Mouse (Mus musculus): Measurements from ENCODE around the gene Rpusd1. TPM values are rescaled to one million over a fixed set of nuclear protein-coding genes. Genes with fewer than 3 reads are reported as not detected.

Gene Rpusd1
- 10.1 and 10.2 TPM in 2 replicates for polyA plus RNA-seq (2012; ENCODE audit: insufficient read depth, insufficient read length, missing spikeins)

GRCm38 (mm10) chr17:25727265-25728008 is at the start of gene Rpusd1, which contains the start of gene Chtf18:
TSS of gene Rpusd1 (plus strand) at chr17:25727670.
TSS of gene Chtf18 (minus strand) at chr17:25727419.
- no peak for TF ChIP-seq CTCF (IDR thresholded peaks at IDR 0.05; ENCODE audit: low read depth, low read length)
- no peak for TF ChIP-seq POLR2A (IDR thresholded peaks at IDR 0.05; ENCODE audit: borderline replicate concordance, low read depth, low read length)
- Histone ChIP-seq H3K4me1 (ENCODE audit: control insufficient read depth, insufficient read depth, low read length) (peaks cover 4% of the 10 kb centered on the region; the same call in 1 of the 2 replicates), H3K4me3 (ENCODE audit: insufficient read depth, low read length) (peak within 1 kb of the TSS; percentile 96), H3K27ac (ENCODE audit: insufficient read depth, low read depth, low read length) (no peak within 1 kb of the TSS)

GRCm38 (mm10) chr17:25677969-25678368 is 49.5 kb upstream of the Rpusd1 start:
- no peak overlapping the region for H3K27ac ChIP-seq (ENCODE audit: insufficient read depth, low read depth, low read length)
- H3K4me1 ChIP-seq (ENCODE audit: control insufficient read depth, insufficient read depth, low read length) = peaks cover 10% of the 10 kb centered on the region
- TF ChIP-seq CTCF (IDR thresholded peaks at IDR 0.05; ENCODE audit: low read depth, low read length) = no peak
- no peak for TF ChIP-seq POLR2A (IDR thresholded peaks at IDR 0.05; ENCODE audit: borderline replicate concordance, low read depth, low read length)
- no peak overlapping the region for H3K4me3 ChIP-seq (ENCODE audit: insufficient read depth, low read length)

GRCm38 (mm10) chr17:25679818-25680217 is 47.7 kb upstream of the Rpusd1 start:
- no peak for TF ChIP-seq POLR2A (IDR thresholded peaks at IDR 0.05; ENCODE audit: borderline replicate concordance, low read depth, low read length)
- no peak for TF ChIP-seq CTCF (IDR thresholded peaks at IDR 0.05; ENCODE audit: low read depth, low read length)
- H3K4me1 ChIP-seq (ENCODE audit: control insufficient read depth, insufficient read depth, low read length) = peaks cover 10% of the 10 kb centered on the region
- no peak overlapping the region for H3K27ac ChIP-seq (ENCODE audit: insufficient read depth, low read depth, low read length)
- H3K4me3 ChIP-seq (ENCODE audit: insufficient read depth, low read length) = no peak overlapping the region

GRCm38 (mm10) chr17:25681636-25682035 is 45.8 kb upstream of the Rpusd1 start:
- peaks cover 10% of the 10 kb centered on the region for H3K4me1 ChIP-seq (ENCODE audit: control insufficient read depth, insufficient read depth, low read length)
- TF ChIP-seq POLR2A (IDR thresholded peaks at IDR 0.05; ENCODE audit: borderline replicate concordance, low read depth, low read length) = no peak
- TF ChIP-seq CTCF (IDR thresholded peaks at IDR 0.05; ENCODE audit: low read depth, low read length) = no peak
- H3K27ac ChIP-seq (ENCODE audit: insufficient read depth, low read depth, low read length) = no peak overlapping the region

GRCm38 (mm10) chr17:25686323-25686722 is 41.1 kb upstream of the Rpusd1 start:
- TF ChIP-seq CTCF (IDR thresholded peaks at IDR 0.05; ENCODE audit: low read depth, low read length) = no peak
- no peak for TF ChIP-seq POLR2A (IDR thresholded peaks at IDR 0.05; ENCODE audit: borderline replicate concordance, low read depth, low read length)
- Histone ChIP-seq H3K27ac (ENCODE audit: insufficient read depth, low read depth, low read length) (no peak overlapping the region), H3K4me1 (ENCODE audit: control insufficient read depth, insufficient read depth, low read length) (peaks cover 6% of the 10 kb centered on the region), H3K4me3 (ENCODE audit: insufficient read depth, low read length) (no peak overlapping the region)

More at GRCm38 (mm10) chr17:25681636-25682035, 45.8 kb upstream of the Rpusd1 start:
- no peak overlapping the region for H3K4me3 ChIP-seq (ENCODE audit: insufficient read depth, low read length)

- no peak for TF ChIP-seq POLR2A (IDR thresholded peaks at IDR 0.05; ENCODE audit: borderline replicate concordance, low read depth, low read length)
- TF ChIP-seq CTCF (IDR thresholded peaks at IDR 0.05; ENCODE audit: low read depth, low read length) = no peak
Observed at GRCm38 (mm10) chr17:25688922-25689321, 38.5 kb upstream of the Rpusd1 start.

GRCm38 (mm10) chr17:25696263-25696662 is 31.2 kb upstream of the Rpusd1 start:
- Histone ChIP-seq H3K4me1 (ENCODE audit: control insufficient read depth, insufficient read depth, low read length) (no peaks in the 10 kb centered on the region), H3K4me3 (ENCODE audit: insufficient read depth, low read length) (no peak overlapping the region)
- TF ChIP-seq CTCF (IDR thresholded peaks at IDR 0.05; ENCODE audit: low read depth, low read length) (no peak), POLR2A (IDR thresholded peaks at IDR 0.05; ENCODE audit: borderline replicate concordance, low read depth, low read length) (no peak)

More at GRCm38 (mm10) chr17:25688922-25689321, 38.5 kb upstream of the Rpusd1 start:
- no peak overlapping the region for H3K4me3 ChIP-seq (ENCODE audit: insufficient read depth, low read length)
- H3K4me1 ChIP-seq (ENCODE audit: control insufficient read depth, insufficient read depth, low read length) = no peaks in the 10 kb centered on the region
- no peak overlapping the region for H3K27ac ChIP-seq (ENCODE audit: insufficient read depth, low read depth, low read length)

GRCm38 (mm10) chr17:25698446-25698845 is 29.0 kb upstream of the Rpusd1 start:
- TF ChIP-seq CTCF (IDR thresholded peaks at IDR 0.05; ENCODE audit: low read depth, low read length) (peak; percentile 68), POLR2A (IDR thresholded peaks at IDR 0.05; ENCODE audit: borderline replicate concordance, low read depth, low read length) (no peak)
- no peak overlapping the region for H3K27ac ChIP-seq (ENCODE audit: insufficient read depth, low read depth, low read length)
- no peak overlapping the region for H3K4me3 ChIP-seq (ENCODE audit: insufficient read depth, low read length)
- no peaks in the 10 kb centered on the region for H3K4me1 ChIP-seq (ENCODE audit: control insufficient read depth, insufficient read depth, low read length)

More at GRCm38 (mm10) chr17:25696263-25696662, 31.2 kb upstream of the Rpusd1 start:
- H3K27ac ChIP-seq (ENCODE audit: insufficient read depth, low read depth, low read length) = no peak overlapping the region

GRCm38 (mm10) chr17:25700863-25701496 is 26.5 kb upstream of the Rpusd1 start:
- H3K4me1 ChIP-seq (ENCODE audit: control insufficient read depth, insufficient read depth, low read length) = no peaks in the 10 kb centered on the region
- no peak overlapping the region for H3K27ac ChIP-seq (ENCODE audit: insufficient read depth, low read depth, low read length)
- H3K4me3 ChIP-seq (ENCODE audit: insufficient read depth, low read length) = no peak overlapping the region
- TF ChIP-seq POLR2A (IDR thresholded peaks at IDR 0.05; ENCODE audit: borderline replicate concordance, low read depth, low read length) (no peak), CTCF (IDR thresholded peaks at IDR 0.05; ENCODE audit: low read depth, low read length) (peak; percentile 9; the same call in 1 of the 2 replicates)

GRCm38 (mm10) chr17:25709994-25710393 is 17.5 kb upstream of the Rpusd1 start:
- no peak overlapping the region for H3K4me3 ChIP-seq (ENCODE audit: insufficient read depth, low read length)
- no peak overlapping the region for H3K27ac ChIP-seq (ENCODE audit: insufficient read depth, low read depth, low read length)
- H3K4me1 ChIP-seq (ENCODE audit: control insufficient read depth, insufficient read depth, low read length) = no peaks in the 10 kb centered on the region
- TF ChIP-seq POLR2A (IDR thresholded peaks at IDR 0.05; ENCODE audit: borderline replicate concordance, low read depth, low read length) = no peak
- TF ChIP-seq CTCF (IDR thresholded peaks at IDR 0.05; ENCODE audit: low read depth, low read length) = no peak

All from bone marrow macrophage, adult 2 months (primary cell).